Mouse (Mus musculus) c-Kit-positive CD71-positive TER-119-positive erythroid progenitor cells, embryonic 14.5 days (primary cell): ENCODE measurements around the gene Brwd1.
A peak's percentile ranks its signal among the peaks of the same experiment; 100 is the strongest.
"Not testable (repeated sequence)": the region's sequence is repeated elsewhere in the genome, so short reads cannot be mapped to it uniquely, and the experiment has no call there.

Source experiments
- DNase-seq: peaks from one replicate; pipeline ENCODE4 v3.0.0-alpha.2; 2013; ENCODE audit warnings: low spot score

Gene Brwd1

GRCm38 (mm10) chr16:95983601-95984000, 98.7 kb downstream of the Brwd1 start:
- no peak for DNase-seq

- no peak for DNase-seq
Measured at GRCm38 (mm10) chr16:95970841-95971240, 111.5 kb downstream of the Brwd1 start.

DNA sequence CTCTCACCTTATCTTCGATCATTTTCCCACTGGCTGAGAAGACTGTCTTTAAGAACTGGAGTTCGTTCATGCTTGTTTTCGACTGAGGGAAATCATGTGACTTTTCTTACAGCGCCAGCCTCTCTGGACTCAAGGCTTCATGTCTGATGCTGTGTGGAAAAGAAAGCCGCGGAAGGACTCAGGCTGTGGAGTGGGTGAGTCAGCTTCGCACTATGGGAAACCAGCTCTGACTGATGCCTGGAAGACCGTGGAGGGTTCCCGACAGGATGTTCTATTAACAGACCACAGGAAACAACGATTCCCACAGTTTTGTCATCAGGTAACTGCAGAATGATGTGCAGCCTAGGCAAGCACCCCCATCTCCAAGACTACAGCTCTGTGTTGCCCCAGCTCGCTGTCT, 114.9 kb downstream of the Brwd1 start:
- no peak for DNase-seq

DNA sequence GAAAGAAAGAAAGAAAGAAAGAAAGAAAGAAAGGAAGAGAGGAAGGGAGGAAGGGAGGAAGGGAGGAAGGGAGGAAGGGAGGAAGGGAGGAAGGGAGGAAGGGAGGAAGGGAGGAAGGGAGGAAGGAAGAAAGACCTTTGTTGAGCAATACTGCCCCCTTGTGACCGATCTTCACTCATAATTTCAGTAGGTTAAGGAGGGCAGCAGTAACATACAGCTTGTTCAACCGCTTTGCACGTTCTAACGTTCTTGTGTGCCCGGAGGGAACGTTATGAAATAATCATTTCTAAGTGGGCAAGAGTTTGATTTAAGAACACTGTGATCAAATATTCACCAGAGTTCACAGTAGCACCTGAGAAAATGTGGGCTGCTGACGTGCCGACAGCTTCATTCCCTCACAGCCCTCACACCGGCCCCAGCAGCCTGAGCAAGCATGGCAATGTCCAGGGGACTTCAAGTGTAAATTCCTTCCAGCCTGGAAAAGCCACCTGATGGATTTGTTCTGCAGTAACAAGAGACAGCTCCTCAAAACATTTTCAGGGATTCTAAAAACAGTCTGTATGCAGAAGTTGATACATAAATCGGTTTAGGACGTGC, 117.8 kb downstream of the Brwd1 start:
- peak; percentile 37 for DNase-seq

DNA sequence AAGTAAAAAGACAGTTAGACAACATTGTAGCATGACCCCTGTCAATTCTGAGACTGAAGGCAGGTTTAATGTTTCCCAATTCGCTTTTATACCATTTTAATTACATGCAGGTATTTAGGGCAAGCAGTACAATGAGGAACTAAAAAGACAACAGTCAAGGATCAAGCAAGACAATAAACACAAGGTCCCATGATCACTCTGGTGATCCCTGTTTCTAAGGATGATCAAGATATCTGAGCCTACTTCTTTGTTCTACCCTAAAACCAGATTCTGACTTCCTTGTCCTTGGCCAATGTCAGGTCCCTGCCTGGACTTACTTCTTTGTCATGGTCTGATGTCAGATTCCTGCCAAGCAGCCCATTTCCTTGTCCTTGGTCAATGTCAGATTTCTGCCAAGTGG, 120.8 kb downstream of the Brwd1 start:
- not testable (repeated sequence) for DNase-seq

DNA sequence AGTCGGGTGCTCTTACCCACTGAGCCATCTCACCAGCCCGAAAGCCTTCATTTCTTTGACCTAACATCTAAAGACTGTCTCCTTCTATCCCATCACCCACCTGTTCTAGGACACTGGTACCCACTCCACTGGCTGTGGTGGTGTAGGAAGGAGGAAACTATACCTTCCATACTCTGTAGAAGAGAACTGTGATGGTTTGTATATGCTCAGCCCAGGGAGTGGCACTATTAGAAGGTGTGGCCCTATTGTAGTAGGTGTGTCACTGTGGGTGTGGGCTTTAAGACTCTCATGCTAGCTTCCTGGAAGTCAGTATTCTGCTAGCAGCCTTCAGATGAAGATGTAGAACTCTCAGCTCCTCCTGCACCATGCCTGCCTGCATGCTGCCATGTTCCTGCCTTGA, 121.6 kb downstream of the Brwd1 start:
- DNase-seq = not testable (repeated sequence)

DNA sequence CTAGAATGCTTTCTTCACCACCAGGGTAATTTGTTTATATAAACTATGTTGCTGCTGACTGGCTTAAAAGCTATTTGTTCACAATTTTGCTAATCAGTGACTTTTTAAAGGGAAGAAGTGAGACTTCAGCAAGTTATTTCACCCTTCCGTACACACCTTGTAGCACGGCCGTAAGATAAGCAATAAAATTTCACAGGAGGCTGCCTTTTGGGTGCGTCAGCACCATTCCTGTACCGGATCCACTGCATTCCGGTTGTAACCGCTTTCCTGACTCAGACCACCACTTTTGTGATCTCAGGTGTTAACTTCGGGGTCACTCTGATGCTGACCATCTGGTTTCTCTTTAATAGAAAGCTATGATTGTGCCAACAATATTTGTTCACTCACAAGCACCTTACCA, 124.2 kb downstream of the Brwd1 start:
- no peak for DNase-seq

DNA sequence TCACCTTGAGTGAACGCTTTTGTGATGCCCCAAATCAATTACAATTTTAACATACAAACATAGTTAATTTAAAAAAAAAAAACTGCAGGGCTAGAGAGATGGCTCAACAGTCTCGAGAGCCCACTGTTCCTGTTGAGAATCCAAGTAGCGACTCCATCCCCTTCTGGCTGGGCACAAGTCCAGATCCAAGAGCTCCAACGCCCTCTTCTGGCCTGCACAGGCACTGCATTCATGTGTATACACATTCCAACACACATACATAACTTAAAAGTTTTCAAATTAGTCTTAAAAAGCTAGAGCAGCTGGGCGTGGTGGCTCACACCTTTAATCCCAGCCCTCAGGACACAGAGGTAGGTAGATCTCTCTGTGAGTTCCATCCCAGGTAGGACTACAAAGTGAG, 125.7 kb downstream of the Brwd1 start:
- DNase-seq = no peak

DNA sequence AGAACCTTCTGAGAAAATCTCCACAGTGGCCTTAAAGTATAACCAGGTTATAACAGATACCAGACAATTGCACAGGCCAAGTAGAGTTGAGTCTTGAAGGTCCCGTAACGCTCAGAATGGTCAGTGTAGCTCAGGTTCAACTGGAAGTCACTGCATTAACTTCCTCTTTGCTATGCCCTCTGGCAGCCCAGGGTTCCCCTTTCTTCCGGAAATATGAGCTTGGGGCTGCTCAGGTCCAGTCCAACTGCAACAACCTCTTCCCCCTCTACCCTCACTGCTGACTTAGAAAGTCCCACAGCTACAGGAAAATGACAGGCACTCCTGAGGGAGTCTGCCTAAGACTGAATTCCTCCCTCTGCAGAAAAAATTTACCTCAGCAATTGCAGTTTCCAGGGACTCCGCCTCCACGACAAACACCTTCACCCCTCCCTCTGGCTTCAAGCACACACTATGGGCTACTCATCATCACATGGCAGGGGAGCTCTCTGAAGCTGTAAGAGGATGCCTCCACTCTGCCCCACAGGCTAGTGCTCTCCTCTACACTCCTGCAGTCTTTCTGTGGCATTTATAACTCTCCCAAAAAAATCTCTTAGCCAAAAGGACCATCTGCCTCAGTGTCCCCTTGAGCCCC, 126.5 kb downstream of the Brwd1 start:
- no peak for DNase-seq

GRCm38 (mm10) chr16:95954341-95954740, 128.0 kb downstream of the Brwd1 start:
- DNase-seq = no peak

- no peak for DNase-seq
Measured at GRCm38 (mm10) chr16:95953159-95953650, 129.1 kb downstream of the Brwd1 start.

DNA sequence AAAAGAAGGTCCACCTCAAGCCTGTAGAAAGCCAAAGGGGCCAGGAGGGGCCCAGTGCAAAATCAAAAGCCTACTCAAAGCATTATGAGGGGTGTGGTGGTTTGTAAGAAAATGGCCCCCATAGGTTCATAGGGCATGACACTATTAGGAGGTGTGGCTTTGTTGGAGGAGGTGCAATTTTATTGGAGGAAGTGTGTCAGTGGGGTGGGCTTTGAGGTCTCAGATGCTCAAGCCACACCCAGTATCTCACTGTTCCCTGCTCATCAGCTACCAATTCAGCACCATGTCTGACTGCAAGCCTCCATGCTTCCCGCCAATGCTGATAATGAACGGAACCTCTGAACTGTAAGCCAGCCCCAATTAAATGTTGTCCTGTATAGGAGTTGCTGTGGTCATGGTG, 130.9 kb downstream of the Brwd1 start:
- no peak for DNase-seq

DNA sequence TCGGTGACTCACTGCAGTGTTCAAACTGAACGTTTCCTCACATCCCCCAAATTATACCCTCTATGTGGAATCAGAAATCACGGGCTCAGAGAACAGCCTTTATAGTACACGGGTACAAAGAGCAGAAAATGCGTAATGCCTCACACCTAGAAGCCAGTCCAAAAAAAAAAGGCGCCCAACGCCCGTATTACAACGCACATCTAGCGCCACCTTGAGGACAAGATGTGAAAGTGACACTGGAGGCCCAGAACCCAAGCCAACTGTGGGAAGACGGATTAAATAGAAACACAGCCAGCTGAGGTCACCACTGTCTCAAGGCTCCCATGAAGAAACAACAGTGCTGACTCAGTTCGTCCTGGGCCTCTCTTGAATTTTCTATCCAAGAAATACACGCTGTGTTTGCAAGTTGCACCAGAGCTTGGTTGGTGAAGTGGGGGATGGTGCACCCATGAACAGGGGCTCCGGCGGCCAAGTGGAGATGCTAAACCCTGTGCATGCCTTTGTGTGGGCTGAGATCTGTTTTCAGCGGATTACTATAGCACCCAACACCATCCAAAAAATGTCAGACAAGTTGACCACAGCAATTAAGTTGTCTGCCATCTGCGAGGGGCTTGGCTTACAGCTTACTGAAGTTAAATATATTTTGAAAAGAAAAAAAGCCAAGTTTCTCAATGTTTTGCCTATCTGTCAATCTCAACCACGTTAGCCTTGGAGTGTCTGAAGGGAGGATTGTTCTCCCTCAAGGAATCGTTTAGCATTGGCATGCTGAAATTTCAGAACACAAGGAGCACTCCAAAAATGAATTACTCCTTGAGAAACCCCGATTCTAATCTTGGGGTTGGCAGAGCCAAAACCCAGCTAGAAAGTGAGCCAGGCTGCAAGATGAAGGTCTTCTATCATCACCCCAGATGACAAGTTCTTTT, 136.7 kb downstream of the Brwd1 start:
- peak; percentile 38 for DNase-seq

GRCm38 (mm10) chr16:95943186-95943585, 139.1 kb downstream of the Brwd1 start:
- DNase-seq = no peak
